Mouse (Mus musculus) myocyte (in vitro differentiated cells): ENCODE data around the gene Hist1h3d.

Experiments used
- CEBPB ChIP-seq: IDR thresholded peaks from 2 replicates; pipeline ENCODE4 v1.6.1; 2011; ENCODE audit warnings: mild to moderate bottlenecking, moderate library complexity; ENCODE audit not compliant: poor library complexity, insufficient read depth, severe bottlenecking
- E2F4 ChIP-seq: IDR thresholded peaks from one replicate; pipeline ENCODE4 v1.6.1; 2011; ENCODE audit warnings: mild to moderate bottlenecking, control low read depth, moderate library complexity; ENCODE audit not compliant: insufficient read depth
- MAX ChIP-seq: IDR thresholded peaks from one replicate; pipeline ENCODE4 v1.6.1; 2011; ENCODE audit warnings: low read depth, mild to moderate bottlenecking, control low read depth
- MYOG ChIP-seq, 3 experiments: IDR thresholded peaks; one replicate each; pipeline ENCODE4 v1.6.1; 2011; ENCODE audit warnings: control low read depth in 2 of 3, low read depth in 2 of 3, mild to moderate bottlenecking in 2 of 3; ENCODE audit not compliant: insufficient read length in 2 of 3, control insufficient read depth in 1 of 3, insufficient read depth in 1 of 3
- POLR2A ChIP-seq: IDR thresholded peaks from one replicate; pipeline ENCODE4 v1.6.1; 2011; ENCODE audit warnings: low read depth, mild to moderate bottlenecking, control low read depth, moderate library complexity; ENCODE audit not compliant: insufficient read length
- POLR2AphosphoS2 ChIP-seq: IDR thresholded peaks from one replicate; pipeline ENCODE4 v1.6.1; 2011; ENCODE audit warnings: low read depth, control low read depth; ENCODE audit not compliant: insufficient read length
- REST ChIP-seq: IDR thresholded peaks from one replicate; pipeline ENCODE4 v1.6.1; 2011; ENCODE audit warnings: mild to moderate bottlenecking, control low read depth, moderate library complexity; ENCODE audit not compliant: insufficient read depth, insufficient read length
- SRF ChIP-seq: IDR thresholded peaks from one replicate; pipeline ENCODE4 v1.6.1; 2011; ENCODE audit warnings: low read depth; ENCODE audit not compliant: control insufficient read depth, insufficient read length
- TCF12 ChIP-seq: IDR thresholded peaks from one replicate; pipeline ENCODE4 v1.6.1; 2011; ENCODE audit warnings: mild to moderate bottlenecking, control low read depth; ENCODE audit not compliant: poor library complexity, insufficient read depth, severe bottlenecking
- TCF3 ChIP-seq: IDR thresholded peaks from one replicate; pipeline ENCODE4 v1.6.1; 2011; ENCODE audit warnings: low read depth, control low read depth; ENCODE audit not compliant: insufficient read length
- USF1 ChIP-seq: IDR thresholded peaks from one replicate; pipeline ENCODE4 v1.6.1; 2011; ENCODE audit warnings: low read depth, mild to moderate bottlenecking, control low read depth, moderate library complexity

DNA sequence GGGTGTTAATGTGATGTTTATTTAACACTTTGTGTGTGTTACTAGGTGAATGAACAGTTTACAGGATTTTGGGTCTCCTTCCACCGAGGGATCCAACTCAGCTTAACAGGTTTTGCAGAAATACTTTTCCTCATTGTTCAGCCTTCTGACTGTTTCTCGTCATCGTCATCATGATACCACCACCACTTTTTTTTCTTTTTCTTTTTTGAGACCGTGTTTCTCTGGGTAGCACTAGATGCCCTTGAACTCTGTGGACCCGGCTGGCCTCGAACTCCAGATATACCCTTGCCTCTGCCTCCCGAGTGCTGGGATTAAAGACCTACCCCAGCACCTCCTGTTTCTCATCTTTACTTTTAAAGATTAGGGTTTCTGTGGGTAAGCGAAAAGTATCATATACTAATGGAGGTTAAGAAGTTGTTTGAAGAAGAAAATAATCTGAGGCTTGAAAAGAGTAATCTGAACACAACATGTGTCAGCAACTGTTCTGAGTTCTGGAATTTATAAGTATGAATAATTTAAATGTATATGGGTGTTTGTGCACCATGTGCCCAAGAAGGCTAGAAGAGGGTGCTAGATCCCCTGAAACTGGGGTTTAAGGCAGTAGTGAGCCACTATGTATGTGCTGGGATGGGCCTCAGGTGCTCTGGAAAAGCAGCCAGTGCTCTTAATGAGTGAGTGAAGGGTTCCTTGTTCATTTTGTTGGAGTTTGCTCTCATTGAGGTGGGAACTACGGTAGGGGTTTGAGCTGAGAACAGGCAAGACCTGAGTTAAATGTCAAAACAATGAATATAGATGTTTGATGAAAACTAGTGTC is 43.1 kb upstream of the Hist1h3d start:
- TF ChIP-seq MYOG (IDR thresholded peaks at IDR 0.05; ENCODE audit: control insufficient read depth in 1 of 3, insufficient read depth in 1 of 3, insufficient read length in 2 of 3, low read depth in 2 of 3) (no peak), POLR2AphosphoS2 (no peak), TCF12 (no peak), POLR2A (no peak), REST (no peak), MAX (no peak), USF1 (no peak), E2F4 (no peak), TCF3 (no peak), CEBPB (no peak), SRF (no peak)
